Mouse (Mus musculus) small intestine, adult 2 months (tissue): ENCODE measurements around the gene Szt2.

Experiments
- CTCF ChIP-seq: fragments of 200-500 bp; IDR thresholded peaks from 2 replicates; pipeline ENCODE4 v1.5.1; 2012; ENCODE audit warnings: low read depth, mild to moderate bottlenecking, control low read depth, inconsistent platforms, low read length, moderate library complexity, mixed read lengths; ENCODE audit not compliant: insufficient replicate concordance, insufficient read length; ENCODE audit errors: extremely low read depth
- POLR2A ChIP-seq: fragments of 200-500 bp; IDR thresholded peaks from 2 replicates; pipeline ENCODE4 v1.6.1; 2012; ENCODE audit warnings: low read depth, mild to moderate bottlenecking, control low read depth, inconsistent platforms, low read length, moderate library complexity

DNA sequence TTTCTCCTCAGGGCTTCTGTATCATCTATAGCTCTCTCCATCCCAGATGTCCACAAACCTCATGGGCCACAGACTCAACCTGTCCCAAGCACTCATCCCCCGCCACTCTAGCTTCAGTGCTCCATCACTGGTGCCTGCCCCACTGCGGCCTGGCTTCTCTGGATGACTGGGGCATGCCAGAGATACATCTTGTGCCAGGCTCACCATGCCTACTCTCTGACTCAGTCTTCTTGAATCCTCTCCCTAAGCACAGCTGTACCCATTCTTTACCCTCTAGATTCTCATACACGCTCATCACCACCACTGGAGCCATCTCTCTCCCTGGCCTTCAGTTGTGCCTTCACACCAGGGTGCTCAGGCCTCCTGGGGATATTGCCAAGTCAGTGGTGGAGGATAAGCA lies 45.1 kb downstream of the Szt2 start:
- TF ChIP-seq CTCF (no peak), POLR2A (no peak)
